Mouse (Mus musculus) heart, postnatal 36 days (tissue): Measurements from ENCODE around the gene Adgrd1. TPM values are rescaled to one million over a fixed set of nuclear protein-coding genes. Genes with fewer than 3 reads are reported as not detected.
A peak's percentile ranks its signal among the peaks of the same experiment; 100 is the strongest.

Source experiments
- DNase-seq, 2 experiments: peaks; one replicate each; pipeline ENCODE4 v3.0.0; 2021 to 2022
- intact Hi-C: fragments of 180-260 bp; cut with DNase I; formaldehyde crosslinking; loops from one replicate; pipeline ENCODE4 v1.15.1; 2025
- total RNA-seq, 2 experiments: library from RNA; stranded (reverse); gene quantifications; 2 replicates each; pipeline ENCODE4 v1.2.3; 2021

Adgrd1 gene
- total RNA-seq, 2 experiments from 2014 or later, result 4.7 to 5.9 TPM

DNA sequence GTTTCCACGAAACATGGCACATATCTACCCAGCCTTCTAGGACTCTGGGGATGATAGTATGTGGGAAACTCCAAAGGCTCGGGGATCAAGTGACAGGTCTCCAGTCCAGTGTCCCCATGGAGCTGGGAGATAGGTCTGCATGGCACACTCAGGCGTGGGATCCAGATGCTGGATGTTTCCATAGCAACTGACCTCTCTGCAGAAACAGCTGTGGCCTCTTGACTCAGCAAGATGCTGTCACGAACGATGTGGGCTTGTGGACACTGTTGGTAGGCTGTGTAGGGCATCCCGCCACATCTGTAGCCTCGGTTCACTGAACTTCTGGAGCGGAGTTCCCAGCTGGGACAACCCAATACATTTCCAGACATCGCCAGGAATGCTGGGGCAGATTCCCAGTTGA lies 51.9 kb downstream of the Adgrd1 start:
- no peak for DNase-seq
- intact Hi-C loops, result no loop called here

DNA sequence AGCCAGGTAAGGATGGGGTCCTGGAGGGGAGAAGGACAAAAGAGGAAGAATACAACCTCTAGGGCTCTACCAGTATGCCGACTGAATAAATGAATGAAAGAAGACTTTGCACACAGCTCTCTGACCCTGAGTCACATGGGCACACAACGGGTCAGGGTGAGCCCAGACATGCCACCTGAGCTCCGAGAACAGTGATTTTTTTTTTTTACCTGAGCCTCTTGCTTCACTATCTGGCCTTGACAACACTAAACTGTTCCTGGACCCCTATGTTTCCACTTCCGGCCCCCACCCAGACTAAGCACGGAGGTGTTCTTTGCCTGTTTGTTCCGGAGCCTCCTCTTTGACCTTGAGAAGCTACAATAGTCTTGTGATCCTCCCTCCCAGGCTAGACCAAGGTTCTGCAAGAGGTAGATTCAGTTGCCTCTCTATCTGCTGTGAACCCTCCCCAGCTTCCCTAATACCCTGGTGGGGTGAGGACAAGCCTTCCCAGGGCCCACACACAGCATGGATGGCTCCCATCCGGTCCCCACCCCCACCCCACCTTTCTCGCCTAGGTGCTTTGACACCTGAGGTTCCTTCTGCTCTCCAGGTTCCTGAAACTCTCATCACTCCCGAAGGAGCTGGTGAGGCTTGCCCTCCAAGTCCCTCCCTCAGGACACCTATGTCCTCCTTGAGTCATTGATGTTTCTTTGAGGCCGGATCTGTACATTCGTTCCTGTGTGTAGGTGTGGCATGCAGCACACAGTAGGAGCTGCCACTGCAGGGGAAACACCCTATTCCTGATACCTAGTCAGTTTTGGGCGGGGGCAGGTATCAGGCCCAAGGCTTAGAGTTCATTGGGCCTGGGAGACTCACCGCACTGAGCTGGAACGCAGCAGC lies 58.7 kb downstream of the Adgrd1 start:
- intact Hi-C loops, result no loop called here
- DNase-seq, result no peak

DNA sequence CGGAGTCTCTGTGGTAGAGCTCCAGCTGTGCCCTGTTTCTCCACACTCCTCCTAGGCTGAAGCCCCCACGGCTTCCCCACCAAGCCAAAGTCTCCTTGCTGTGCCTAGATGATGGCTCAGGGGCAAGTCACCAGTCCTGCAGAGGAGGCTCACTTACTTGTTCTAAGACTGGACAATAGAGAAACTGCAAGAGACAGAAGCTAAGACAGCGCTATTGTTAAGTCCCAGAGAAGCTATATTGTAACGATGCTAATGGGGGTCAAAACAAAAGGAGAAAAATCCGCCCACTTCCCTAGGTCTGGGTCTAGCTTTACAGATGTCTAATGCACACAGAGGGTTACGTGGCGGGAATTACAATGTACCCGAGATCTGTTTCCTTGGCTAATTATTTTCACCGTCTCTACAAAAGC lies 59.4 kb downstream of the Adgrd1 start:
- intact Hi-C loops, result no loop called here
- no peak for DNase-seq

DNA sequence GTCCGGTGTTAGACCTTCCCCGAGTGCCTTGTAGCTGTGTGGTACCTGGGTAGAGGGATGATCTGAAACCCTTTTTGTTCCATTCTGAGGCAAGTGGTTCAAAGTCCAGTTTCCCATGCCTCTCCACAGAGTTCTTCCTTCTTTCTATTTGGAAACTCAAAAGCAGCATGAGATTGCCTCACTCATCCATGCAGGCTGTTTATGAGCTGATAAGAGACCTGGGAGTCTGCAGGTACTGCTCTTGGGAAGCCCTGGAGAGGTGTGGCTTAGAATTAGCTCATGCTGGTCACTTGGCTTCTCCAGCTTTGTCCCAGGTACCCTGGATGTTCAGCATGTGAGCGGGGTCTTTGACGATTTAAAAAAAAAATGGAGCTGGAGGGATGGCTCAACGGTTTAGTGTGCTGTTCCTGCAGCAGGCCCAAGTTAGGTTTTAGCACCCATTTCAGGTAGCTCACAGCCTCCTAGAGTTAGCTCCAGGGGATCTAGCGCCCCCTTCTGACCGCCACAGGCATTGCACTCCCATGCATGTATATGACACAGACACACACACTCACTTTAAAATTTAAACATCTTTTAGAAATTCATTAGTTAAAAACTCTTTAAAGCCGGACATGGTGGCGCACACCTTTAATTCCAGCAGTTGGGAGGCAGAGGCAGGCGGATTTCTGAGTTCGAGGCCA lies 65.0 kb downstream of the Adgrd1 start:
- intact Hi-C loops, result no loop called here
- no peak for DNase-seq

DNA sequence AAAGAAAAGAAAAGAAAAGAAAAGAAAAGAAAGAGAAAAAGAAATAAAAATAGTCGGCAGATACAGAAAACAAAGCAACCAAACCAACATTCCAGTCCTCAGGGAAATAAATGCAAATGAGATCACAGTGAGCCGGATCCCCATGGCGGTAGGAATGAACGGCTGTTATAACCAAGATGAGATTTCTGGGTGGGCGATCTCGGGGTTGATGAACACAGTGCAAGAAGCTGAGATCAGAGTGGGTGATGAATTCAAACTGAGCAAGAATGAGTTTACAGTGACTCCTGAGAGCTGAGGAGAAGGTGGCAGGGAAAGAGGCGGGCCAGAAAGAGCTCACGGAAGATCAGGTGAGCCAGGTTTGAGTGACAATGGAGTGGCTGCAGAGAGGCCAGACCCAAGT lies 66.9 kb downstream of the Adgrd1 start:
- intact Hi-C loops, result no loop called here
- DNase-seq, result no peak

DNA sequence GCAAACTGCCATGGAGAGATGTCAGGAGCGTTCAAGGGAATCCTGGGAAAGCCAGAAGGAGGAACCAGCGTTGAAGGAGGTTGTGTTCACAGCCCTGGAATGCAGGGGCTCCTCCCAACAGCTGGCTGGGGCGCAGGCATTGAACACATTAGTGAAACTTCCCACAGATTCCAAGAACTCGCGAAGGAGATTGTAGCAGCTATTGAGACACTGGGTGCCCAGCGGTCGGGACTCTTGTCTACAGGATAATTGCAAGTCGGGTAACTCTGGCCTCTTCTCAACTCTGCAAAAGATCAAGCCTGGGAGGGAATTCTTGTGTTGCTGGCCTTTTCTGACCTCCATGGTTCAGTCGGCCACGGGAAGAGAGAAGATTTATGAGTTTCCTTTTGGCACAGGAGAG lies 67.5 kb downstream of the Adgrd1 start:
- peak; percentile 26 to 41 for DNase-seq
- intact Hi-C loops, result no loop called here

DNA sequence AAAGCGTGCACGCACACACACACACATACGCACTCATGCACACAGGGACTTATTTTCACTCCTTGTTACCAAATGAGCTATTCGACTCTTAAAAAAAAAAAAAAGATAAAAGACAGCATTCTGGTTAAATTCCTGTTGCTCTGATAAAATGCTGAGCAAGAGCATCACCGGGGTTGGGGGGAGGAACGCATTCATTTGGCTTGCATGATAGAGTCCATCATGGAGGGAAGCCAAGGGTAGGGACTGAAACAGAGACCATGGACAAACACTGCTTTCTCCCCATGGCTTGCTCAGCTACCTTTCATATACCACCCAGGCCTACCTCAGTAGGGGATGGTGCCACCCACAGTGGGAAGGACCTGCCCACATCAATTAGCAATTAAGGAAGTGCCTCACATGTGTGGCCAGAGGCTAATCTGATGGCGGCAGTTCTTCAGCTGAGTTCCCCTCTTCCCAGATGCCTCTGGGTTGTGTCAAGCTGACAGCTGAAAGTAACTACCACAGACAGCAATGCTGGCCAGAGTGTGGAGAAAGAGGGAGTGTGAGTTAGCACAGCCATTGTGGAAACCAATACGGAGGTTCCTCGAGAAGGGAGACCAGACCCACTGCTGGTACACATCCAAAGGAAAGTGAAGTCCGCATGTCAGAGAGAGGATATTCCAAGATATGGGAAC lies 68.5 kb downstream of the Adgrd1 start:
- DNase-seq, result peak; percentile 12 to 40
- intact Hi-C loops, result no loop called here

DNA sequence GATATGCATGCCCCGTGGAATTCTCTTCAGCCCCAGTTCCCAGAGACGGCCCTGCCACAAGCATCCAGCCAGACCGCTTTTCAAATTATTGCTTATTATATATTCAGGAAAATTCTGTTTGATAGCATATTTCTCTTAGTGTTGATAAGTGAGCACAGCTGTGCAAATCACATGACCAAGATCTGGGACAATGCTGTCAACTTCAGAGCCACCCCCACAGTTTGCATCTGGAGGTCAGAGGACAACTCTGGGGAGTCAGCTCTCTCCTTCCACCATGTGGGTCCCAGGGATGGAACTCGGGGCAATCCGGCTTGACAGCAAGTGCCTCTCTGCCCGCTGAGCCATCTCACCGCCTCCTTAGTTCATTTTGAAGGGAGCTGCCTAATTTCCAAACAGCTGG lies 69.0 kb downstream of the Adgrd1 start:
- DNase-seq, result no peak
- intact Hi-C loops, result no loop called here

DNA sequence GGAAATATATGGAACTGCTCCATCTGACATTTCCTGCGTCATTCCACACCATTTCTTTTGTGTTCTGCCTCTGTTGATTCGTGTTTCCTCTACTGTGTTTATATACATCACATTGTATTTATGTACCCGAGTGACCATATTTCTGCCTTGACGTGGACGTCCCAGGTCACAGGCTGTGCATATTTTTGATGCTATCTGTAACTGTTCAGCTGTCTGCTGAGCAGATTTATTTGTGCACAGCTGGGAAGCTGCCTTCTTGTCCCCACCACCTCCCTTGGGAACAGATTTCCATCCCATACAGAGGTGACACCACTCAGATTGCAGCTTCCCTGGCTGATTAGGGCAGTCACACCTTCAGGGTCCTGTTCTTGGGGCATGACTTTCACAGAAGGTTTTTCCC lies 72.5 kb downstream of the Adgrd1 start:
- intact Hi-C loops, result no loop called here
- no peak for DNase-seq

DNA sequence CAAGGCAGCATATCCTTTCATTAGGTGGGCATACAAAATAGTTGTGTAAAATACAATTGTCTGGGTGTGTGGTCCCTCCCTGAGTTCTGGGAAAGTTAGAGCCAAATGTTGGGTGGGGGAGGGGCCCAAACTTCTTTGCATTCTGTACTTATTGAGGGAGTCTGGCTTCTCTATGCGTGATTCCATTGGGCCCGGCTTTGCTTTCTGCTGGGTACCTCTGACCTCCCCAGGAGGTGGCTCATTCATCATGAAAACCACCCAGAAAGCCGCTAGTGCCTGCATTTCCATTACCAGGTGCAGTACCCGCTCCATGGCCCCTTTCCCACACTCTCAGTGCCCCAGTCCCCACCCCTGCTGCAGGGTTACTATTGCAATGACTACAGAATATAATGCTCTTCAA lies 73.0 kb downstream of the Adgrd1 start:
- intact Hi-C loops, result no loop called here
- no peak for DNase-seq

DNA sequence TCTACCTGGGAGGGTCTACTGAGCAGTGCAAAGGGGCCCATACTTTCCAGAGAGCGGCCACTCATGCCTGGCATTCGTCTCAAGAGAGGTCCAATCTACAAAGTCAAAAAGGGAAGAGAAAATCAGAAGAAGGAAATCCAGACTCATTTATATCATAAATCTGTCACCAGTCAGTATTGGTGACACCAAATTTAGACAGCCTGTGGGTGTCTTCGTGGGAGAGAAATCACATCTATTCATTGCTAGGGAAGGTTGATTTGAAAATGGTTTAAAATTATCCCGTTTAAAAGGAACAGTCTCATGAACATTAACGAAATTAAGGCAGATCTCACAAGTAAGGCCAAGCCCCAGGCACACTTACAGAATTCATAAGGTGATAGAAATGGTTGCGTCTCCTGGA lies 76.0 kb downstream of the Adgrd1 start:
- no peak for DNase-seq
- intact Hi-C loops, result no loop called here

DNA sequence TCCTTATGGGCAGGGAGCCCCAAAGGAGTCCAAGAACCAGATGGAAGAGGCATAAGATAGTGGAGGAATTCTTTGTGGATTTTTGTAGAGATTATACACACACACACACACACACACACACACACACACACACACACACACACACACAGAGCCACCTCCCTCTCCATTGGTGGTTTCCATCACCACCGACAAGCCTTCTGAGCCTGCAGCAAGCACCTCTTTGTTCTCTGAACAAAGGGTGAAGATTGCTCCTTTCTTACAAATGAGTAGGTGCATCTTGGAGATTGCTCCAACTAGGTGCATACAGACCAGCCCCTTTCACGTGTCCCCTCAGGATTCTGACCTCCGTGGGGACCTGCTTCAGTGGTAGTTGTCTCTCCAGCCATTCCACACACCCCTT lies 79.4 kb downstream of the Adgrd1 start:
- no peak for DNase-seq
- intact Hi-C loops, result loop anchor here (2.0 to 5.0 kb wide), 5 partner anchors 71 to 411 kb away; no protein-coding TSS in a partner anchor

DNA sequence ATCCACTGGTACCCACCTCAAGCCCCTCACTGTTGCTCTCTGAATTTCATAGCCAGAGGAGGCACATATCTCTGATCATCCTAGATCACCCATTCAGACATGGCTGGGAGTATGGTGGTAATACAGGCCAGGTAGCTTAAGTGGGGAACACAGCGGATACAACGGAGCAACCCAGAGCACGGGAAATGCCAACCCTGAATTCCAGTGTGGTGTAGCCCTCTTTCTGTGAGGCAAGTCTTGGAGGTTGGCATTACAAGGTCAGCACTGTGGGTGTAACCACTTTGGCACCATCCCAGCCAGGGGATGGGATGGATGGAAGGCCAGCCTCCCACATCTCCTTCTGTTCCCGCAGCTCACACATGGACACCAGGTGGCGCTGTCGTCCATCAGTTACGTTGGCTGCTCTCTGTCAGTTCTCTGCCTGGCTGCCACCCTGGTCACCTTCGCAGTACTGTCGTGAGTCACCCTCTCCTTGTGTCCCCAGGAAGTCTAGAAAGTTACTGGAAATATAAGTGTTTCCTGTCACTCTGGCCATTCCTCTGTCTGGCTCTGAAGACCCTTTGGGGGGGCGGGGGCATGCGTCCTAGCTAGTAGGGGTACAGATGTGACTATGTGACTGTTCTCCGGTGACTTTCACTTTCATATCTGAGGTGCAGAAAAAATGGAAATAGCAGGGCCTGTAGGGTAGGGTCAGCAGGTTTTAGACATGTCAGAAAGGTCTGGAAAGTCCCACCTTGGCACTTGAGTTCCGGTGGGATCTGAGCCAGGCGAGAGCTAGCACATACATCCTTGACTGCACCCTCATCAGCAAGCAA lies 81.4 kb downstream of the Adgrd1 start:
- DNase-seq, result peak; percentile 82 to 91
- intact Hi-C loops, result loop anchor here (1.0 to 5.0 kb wide), 6 partner anchors 69 to 416 kb away; no protein-coding TSS in a partner anchor

DNA sequence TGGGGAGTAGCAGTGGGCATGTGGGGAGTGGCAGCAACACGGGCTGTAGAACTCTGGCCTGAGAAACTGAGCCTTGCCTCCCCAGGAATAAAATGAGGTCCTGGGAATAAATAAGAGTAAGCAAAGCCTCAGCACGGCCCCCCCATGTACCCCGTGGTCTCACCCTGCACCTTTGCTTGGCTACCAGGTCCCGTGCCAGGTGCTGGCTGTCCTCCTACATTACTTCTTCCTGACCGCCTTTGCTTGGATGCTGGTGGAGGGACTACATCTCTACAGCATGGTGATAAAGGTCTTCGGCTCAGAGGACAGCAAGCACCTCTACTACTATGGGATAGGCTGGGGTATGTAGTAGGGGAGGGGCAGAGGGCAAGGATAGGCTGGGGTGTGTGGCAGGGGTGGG lies 82.8 kb downstream of the Adgrd1 start:
- no peak for DNase-seq
- intact Hi-C loops, result loop anchor here (5.0 kb wide), 3 partner anchors 68 to 208 kb away; no protein-coding TSS in a partner anchor

DNA sequence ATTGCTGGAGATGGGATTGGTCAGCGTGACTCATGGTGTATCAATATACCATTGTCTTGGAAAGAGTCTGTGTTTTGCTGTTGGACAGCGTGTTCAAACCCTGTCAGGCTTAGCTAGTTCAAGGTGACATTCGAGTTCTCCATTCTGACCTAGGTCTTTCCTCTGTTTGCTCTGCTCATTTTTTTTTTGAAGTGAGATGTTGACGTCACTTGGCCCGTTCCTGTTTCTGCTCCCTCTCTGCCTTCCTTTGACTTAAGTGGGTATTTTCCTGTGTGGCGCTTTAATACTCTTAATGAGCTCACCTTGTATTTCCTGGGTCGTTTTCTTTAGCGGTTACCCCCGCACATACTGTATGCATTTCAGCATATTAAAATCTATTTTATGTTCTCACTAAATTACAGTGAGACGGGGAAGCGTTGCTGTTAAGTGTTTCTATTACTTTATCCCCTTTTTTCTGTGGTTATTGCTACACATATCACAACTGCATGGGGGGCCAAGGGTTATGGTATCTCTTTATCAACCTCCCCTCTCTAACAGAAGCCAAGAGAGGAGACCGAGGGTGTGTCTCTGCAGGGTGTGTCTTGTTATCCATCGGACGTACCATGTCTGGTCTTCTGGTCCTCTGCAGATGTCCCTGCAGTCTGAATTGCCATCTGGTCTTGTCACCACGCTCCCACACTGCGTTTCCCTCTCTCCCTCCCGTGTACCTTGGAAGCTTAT lies 83.6 kb downstream of the Adgrd1 start:
- intact Hi-C loops, result loop anchor here (5.0 kb wide), 3 partner anchors 67 to 207 kb away; no protein-coding TSS in a partner anchor

DNA sequence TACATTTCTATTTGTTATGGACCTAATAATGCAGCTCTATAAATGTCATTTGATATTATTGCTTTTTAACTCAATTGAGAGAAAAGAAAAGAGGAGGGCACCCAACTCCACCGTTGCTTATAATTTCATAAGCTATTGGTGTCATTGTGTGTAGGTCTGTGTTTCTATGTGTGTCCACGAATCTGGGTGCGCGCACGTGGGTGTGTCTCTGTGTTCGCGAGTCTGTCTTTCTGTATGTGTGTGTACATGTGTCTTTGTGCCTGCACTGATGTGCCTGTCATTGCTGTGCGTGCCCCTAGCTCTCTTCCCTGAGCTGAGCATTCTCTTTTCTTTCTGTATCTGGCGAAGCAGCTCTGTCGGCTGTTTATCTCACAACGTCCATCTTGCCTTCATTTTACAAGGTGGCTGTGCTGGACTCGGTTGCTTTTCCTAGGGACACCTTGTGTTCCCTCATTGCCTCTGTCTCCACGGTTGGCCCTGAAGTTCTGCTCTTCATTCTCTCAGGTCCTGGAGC lies 84.2 kb downstream of the Adgrd1 start:
- DNase-seq, result no peak
- intact Hi-C loops, result no loop called here

More for the DNA sequence above, 83.6 kb downstream of the Adgrd1 start:
- DNase-seq, result no peak

DNA sequence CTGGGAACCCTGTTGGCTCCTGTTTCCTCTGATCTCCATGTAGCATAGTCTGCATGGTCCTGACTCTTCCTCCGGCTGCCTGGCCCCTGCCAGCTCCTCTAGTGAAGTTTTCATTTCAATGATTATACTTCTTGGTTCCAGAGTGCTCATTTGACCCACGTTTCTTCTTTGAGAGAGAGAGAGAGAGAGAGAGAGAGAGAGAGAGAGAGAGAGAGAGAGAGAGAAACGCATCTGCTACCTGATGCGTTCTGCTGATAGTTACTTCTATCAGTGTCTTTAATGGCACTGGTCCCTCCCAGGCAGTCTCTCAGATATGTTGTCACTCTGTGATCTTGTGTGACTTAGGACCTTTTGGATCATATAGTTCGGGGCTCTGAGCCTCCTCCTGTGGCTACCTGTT lies 84.9 kb downstream of the Adgrd1 start:
- no peak for DNase-seq
- intact Hi-C loops, result no loop called here

DNA sequence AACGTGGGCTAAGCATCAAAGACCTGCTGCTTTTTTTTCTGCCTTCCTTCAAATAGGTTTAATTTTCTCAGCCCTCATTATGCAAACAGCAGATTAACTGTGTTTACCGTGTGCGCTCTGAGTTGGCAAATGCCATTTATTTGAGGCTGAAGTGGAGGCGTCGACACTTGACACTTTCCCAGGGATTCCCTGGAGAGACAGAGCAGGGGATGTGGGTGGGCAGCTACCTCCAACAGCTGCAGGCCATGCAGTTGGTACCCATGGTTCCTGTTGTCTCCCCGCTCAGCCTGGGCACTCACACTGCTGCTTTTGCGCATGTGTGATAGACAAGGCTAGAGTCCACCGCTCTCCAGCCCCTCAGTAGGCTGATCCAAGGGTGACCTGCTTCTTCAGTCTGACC lies 86.0 kb downstream of the Adgrd1 start:
- no peak for DNase-seq
- intact Hi-C loops, result no loop called here

DNA sequence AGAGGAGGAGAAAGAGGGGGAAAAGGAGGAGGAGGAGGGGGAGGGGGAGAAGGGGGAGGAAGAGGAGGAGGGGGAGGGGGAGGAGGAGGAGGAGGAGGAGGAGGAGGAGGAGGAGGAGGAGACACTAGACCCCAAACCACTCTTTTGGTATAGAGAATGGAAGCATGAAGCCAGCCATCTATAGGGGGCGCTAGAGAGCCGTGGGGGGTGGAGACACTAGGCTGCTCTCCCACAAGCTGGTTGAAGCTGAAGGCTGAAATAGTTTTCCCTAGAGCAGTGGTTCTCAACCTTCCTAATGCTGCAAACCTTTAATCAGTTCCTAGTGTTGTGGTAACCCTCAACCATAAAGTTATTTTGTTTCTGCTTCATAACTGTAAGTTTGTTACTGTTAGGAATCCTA lies 89.7 kb downstream of the Adgrd1 start:
- peak; percentile 26 to 55 for DNase-seq
- intact Hi-C loops, result loop anchor here (5.0 kb wide), 1 partner anchor 36 kb away; no protein-coding TSS in a partner anchor
